Mouse (Mus musculus) ES-CJ7 (cell line): ENCODE measurements around the gene Rab3a.
A peak's percentile ranks its signal among the peaks of the same experiment; 100 is the strongest.

ENCODE experiments used
- DNase-seq: peaks from one replicate; pipeline ENCODE4 v3.0.0; 2011; ENCODE audit warnings: low read depth, low spot score

The Rab3a gene

DNA sequence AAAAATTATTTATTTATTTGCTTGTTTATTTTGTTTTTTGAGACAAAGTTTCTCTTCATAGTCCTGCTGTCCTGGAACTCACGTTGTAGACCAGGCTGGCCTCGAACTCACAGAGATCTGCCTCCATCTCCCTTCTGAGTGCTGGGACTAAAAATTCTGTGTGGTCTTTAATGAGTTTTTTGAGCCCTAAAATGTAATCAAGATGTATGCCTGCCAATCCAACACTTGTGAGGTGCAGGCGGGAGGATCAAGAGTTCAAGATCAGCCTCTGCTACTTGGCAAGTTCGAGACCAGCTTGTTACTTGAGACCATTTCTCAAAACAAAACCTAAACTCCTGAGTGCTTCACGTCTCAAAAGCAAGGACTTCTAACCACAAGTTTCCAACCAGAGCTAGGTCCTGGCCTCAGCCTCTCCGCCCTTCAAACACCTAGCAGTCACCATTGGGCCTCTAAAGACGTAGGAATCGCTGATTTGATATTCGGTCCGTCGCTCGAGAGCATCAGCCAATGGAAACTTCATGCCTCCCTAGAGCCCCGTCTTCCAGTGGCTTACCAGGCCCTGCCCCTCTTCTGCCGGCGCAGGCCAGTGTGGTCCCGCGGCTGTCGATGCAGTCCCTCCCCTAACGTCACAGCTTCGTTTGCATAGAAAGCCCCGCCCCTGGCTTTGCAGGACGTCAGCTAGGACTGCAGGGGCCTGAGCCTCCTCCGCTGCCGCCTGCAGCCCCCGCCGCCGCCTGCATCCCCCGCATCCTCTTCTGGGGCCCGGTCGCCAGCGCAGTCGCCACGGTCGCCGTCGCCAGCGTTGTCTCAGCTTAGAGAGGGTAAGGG, at the start of gene Rab3a:
TSS of gene Rab3a (plus strand) at position 637 of the 828 bp plus-strand sequence.
- peak; percentile 99 for DNase-seq

DNA sequence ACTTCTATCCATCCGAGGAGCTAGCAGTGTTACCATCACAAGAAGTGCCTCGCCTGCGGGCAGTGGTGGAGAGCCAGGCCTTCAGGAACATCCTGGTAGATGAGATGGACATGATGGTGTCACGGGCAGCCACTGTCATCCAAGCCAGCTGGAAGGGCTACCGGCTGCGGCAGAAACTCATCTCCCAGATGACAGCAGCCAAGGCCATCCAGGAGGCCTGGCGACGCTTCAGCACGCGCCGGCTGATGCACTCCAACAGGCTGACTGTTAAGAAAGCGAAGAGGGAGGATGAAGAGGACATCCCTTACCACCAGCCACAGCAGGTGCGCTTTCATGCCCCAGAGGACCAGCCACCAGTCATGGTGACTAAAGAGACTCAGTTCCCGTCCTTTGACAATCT, 46.2 kb upstream of the Rab3a start:
- no peak for DNase-seq

DNA sequence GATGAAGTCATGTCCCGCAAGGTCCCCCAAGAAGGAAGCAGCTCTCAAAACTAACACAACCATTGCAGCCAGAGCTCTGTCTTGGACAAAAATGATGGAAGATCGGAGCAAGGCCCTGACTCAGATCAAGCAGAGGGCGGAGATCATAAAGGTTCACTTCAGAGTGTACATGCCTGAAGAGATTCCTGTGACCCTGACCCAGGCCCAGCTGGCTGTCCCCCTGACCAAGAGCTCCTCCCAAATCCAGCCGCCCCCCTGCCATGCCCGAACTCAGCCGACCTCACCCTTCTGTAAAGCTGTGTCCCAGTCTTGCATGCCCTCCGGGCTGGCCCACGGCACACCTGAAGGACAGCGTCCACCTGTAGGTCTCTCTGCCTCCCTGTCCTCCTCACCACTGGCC, 44.7 kb upstream of the Rab3a start:
- no peak for DNase-seq

DNA sequence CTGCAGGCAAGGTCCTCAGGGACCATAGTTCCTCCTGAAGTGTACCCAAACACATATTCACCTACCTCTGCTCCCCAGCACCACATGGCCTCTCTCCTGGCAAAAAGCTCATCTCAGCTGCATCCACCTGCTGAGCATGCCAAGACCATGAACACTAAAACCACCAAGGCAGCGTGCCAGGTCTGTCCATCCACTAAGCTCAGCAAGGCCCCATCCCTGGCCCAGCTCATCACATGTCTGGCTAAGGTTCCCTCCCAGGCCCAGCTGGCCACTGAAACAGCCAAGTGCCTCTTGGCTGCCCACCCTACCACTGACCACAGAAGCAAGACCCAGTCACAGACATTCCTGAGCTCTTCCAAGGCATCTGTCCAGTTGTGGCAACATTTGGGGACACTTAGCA, 44.2 kb upstream of the Rab3a start:
- no peak for DNase-seq

DNA sequence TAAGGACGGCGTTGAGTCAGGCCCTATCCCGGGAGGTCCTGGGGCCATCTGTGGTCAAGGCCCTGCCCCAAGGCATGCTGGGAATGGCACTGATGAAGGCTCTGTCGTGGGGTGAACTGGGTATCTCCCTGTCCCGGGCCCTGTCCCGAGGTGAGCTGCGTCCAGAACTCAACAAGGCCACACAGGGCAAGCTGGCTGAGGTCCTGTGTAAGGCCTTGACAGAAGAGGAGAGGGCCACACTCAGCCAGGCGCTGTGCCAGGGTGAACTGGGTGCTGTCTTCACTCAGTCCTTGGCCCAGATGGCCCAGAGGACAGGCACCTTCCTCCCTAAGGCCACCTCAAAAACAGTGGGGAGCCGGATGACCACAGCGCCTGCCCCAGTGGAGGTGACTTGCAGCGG, 43.4 kb upstream of the Rab3a start:
- DNase-seq: no peak

DNA sequence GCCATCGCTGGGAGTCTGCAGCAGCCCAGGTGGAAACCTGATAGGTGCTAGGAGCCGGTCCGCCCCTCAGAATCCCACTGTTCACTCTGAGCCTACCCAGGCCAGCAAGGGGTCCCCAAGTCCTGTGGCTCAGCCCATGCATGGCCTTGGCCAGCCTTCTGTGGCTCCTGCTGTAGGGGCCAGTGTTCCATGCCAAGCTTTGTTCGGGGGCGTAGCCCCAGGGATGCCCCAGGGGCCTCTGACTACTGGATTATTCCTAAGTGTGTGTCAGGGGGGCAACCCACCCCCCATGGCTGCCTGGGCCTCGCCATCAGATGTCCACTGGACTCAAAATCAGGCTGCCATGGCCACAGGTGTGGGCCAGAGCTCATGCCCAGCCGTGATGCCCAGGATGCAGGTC, 40.5 kb upstream of the Rab3a start:
- no peak for DNase-seq

DNA sequence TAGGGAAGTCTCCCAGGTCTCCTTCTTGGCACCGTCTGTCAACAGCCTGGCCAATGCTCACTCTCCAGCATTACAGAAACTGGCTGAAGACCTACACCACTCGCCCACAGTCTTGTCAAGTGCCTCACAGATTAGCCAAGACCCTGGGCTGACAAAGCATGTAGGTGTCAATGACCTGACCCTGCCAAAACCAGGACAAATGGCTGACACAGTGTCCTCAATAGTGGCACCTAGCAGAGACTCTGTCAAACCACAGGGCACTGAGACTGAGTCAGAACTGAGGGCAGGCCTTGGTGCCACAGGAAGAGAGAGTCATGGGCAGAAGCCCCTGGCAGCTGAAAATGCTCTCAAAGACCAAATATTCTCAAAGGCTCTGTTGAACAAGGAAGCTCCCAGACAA, 39.4 kb upstream of the Rab3a start:
- DNase-seq: no peak

DNA sequence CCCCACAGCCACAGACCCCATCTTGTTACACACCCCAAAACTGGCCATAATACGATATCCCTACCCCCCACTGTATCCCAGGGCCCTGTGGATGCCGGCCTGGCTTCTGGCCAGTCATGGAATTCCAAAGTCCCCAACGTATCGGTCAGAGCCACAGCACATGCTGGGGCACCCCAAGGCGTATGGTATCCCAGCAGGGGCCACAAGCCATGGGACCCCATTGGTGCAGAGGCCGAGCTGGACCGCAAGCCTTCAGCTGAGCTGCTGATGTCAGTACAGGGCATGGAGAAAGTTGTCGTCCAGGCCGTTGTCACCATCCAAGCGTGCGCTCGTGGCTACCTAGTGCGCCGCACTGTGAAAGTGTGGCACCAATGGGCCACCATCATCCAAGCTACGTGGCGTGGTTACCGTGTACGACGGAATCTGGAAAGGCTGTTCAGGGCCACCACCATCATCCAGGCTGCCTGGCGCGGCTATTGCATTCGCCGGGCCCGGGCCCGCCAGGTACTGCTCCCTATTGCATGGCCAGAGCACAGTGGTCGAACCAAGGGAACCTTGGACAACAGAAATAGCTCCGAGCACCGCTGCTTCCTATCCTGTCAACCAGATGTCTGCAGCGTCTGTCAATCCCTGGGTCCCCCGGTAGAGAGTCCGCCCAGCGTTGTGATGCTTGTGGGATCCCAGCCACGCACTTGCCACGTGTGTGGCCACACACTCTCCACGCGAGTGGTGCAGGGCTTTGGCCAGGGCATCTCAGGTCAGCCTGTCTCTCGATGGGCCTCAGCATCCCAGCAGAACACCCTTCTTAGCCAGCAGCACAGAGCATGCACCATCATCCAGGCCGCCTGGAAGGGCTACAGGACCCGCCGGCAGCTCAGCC, 37.7 kb upstream of the Rab3a start:
- DNase-seq: peak; percentile 42

DNA sequence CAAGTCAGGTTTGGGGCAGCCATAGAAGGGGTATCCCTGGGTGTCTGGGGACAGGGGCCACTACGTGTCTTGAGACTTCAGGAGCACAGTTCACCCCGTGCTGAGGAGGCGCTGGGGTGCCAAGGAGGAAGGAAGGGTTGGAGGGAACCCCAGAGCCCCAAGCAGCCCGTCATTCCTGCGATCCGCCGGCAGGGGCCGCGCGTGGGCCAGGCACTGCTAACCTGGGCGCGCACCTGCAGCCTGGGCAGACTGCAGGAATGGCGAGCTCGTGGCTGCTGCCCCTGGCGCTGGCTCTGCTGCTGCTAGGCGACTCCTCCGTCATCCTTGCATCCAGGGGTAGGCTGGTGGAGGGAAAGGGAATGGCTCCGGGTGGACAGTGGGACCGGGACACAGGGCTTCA, 36.2 kb upstream of the Rab3a start, which contains the start of gene Gm3336:
TSS of gene Gm3336 (plus strand) at position 247 of the 400 bp plus-strand sequence.
- peak; percentile 77 for DNase-seq

DNA sequence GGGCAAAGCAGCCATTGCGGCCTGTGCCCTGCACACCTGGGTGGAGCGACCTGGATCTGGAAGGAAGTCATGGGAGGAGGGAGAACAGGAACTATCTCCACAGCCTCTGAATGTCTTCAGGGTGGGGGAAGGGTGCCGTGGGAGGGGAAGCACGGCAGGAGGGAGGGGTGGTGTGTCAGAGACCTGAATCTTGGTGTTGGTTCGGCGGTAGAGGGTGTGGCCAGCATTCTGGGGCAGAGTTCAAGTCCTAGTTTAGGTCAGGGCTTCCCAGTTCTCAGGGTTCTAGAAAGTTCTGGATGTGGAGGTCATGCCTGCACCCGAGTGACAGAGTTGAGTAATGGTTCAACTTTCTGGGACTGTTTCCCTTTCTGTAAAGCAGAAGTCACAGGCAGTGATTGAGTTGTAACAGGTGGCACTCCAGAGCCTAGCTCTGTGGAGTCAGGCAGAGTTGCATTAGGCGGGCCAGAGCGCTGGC, 34.6 kb upstream of the Rab3a start:
- peak; percentile 65 for DNase-seq

DNA sequence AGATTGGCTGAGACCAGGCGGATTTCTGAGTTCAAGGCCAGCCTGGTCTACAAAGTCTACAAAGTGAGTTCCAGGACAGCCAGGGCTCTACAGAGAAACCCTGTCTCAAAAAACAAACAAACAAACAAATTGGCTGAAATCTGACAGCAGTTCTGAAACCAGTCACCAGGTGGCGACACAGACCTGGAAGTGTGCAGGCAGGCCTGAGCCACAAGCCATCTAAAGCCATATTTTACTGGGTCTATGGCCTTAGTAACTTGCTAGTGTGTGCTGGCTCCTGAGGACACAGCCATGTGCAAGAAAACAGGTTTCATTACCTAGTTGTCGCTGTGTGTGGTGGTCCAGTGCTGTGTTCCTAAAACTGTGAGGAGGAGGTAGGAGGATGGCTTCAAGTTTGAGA, 33.7 kb upstream of the Rab3a start:
- DNase-seq: peak; percentile 88

DNA sequence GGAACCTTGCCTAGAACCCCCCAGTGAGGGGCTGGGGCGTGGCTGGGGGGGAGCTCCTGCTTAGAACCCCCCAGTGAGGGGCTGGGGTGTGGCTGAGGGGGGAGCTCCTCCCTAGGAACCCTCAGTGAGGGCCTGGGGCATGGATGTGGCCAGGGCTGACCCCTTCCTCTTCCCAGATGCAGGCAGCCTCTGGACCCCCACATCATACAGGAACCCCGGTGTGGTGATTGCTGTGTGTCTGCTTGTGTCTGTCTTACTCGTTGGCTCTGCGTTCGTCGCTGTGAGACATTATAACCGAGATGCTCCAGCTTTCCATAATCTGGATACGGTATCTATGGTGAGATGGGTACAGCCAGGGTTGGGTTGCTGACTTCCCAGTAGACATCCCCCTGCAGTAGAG, 32.9 kb upstream of the Rab3a start:
- DNase-seq: no peak

DNA sequence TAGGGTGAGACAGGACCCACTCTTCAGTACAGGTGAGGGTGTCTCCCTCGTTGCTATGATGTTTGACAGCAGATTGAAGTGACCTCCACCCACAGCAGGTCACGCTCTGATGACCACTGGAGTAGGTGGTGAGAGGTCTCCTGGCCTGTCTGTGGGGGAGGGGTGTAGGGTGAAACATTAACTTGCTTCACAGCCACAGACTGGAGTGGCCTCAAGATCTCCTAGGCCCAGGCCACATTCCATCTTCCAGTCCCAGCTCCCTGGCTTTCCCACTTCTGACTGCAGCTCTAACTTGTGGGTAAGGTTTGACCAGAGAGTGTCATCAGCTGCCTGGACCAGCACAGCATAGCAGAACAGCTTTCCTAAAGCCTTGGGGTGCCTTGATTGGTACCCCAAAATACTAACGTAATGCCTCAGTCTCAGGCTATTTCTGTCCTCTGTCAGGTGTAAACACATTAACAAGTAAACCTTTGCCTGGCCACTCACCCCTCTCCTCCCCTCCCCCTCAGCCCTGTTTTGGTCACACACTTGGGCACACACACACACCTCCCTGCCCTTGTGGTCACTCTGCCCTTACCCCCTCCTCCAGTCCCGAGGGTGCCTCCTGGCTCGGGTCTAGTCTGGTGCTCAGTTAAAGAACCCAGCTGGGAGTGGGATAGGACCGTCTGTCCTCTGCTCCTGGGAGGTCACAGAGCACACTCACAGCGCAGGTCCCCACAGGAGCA, 30.8 kb upstream of the Rab3a start, which contains the start of gene Pde4c:
TSS of gene Pde4c (plus strand) at position 235 of the 725 bp plus-strand sequence.
- no peak for DNase-seq

DNA sequence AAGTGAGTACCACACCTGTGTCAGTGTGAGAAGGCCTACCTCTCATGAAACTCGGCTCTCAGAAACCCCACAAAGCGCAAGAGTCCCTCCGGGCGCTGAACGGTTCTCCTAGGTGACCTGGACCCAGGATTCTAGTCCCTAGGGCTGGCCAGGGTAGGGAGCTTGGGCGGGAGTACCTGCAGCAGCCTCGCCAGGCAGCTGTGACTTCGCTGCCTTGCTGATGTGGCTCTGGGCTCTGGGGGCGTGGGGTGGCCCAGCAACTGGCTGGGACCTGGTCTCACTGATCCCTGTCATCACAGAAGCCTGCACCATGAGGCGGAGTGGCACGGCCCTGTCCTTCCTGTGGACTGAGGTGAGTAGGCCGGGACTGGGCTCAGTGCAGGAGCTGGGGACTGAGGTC, 30.3 kb upstream of the Rab3a start:
- DNase-seq: no peak

DNA sequence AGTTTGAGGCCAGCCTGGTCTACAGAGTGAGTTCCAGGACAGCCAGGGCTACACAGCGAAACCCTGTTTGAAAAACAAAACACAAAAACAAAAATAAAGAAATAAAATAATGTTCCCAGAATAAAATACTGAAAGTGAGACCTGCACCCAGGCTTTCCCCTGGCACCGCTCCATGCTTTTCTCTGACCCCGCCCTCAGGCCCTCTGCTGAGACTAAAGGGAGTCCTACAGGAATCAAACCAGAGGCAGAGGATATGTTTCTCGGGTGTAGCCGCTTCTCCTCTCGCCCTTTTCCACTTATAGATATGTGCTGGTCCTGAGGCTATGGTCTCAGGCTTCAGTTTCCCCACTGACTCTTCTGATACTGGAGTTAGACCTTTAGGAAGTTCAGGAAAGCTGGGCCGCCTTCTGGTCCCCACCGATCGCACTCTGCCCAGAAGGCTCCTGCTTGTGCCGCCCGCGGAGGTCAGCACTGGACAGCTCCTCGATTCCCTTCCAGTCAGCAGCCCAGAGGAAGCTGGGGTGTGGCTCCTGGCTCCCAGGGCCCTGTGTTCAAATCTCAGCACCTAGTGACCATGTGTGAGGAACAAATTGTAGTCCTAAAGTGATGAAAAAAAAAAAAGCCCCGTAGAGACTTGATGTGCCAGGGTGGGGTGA, 28.6 kb upstream of the Rab3a start:
- peak; percentile 50 for DNase-seq

DNA sequence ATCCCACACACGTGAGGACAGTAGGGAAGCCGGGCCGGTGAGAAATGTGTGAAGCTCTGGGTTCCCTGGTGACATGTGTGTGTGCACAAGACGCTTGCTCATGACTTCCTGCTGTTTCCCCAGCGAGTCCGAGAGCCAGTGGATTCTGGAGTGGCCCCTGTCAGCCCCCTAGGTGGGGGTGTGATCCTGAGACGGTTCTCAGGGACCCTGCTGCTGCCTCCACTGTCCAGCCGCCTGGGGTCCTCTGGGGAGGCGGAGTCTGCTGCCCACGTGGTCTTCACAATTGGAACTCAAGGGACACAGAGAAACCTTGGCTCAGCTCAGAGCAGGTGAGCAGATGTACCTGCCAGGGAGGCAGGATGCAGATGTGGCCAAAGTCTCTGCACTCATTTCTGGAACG, 27.8 kb upstream of the Rab3a start:
- no peak for DNase-seq

DNA sequence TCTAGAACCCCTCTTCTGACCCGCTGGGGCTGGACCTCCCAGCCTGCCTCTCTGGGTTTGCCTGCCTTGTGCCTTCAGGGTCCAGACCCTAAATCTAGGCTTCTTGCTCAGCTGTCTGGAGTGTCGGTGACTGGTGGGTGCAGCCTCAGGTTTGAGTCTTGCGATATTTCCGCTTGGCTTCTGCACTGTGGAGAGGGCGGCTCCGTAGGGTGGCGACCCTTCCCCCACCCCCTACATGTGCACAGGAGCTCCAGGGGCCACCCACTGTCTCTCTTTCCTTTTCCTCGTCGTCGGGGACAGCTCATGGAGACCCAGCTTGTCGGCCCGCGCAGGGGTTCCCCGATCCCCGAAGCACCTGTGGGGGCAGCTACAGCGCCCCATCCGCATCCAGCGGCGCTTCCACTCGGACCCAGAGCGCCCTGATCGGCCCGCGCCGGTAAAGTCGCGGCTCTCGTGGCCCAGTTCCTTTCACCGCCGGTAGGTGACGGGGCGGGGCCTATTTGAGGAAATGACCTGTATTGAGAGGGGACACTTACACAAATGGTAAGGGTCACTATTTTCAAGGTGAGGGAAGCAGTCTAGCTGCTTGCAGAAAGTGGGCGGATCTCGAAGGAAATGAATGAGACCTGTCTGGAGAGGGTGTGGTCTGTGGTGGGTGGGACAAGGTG, 24.5 kb upstream of the Rab3a start:
- DNase-seq: peak; percentile 94

DNA sequence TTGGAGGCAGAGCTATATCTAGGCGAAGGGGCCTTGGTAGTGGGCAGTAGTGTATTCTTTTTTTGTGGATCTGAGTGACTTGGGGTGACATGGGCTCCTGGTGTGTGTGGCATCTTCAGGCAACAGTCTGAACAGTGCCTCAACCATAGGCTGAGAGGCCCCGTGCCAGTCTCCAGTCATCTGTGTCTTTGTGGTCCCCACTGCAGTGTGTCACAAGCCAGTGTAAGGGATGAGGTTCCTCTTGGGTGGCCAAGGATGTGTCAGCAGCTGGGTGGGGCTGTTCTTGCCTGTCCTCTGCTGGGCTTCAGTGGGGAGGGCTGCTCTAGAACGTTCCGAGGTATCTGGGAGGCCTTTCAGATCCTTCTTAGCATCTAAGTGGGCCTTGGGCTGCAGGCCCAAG, 23.5 kb upstream of the Rab3a start:
- DNase-seq: no peak

DNA sequence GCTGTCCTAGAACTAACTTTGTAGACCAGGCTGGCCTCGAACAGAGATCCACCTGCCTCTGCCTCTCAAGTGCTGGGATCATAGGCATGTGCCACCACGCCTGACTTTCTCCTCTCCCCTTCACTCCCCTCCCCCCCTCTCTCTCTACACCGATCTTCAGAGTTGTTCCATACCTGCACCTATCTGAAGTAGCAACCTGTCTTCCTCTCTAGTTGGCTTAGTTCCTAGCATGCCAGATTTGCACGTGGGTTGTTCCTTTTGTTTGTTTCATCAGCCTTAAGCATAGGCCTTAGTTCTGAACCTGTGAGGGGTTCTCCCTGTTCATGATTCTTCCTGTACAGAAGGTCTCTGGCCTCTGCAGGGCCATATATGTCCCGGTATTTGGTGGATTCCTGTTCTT, 16.8 kb upstream of the Rab3a start:
- no peak for DNase-seq

DNA sequence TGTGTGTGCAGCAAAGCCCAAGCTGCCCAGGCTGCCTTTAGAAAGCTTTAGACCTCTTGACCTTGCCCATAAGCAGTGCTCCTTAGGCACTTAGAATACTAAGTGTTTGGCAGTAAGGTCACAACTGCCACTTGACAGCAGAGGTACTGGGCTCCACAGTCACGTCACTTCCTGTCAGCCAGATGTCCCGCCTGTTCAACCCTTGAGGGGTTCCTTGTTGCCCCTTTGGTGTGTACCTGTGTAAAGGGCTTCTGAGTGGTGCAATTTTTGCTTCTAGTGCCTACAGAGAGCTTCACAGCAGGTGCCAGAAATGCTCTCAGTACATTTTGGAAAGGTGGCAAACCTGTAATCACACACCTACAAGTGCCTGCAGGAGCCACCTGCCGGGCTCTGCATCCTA, 16.3 kb upstream of the Rab3a start:
- no peak for DNase-seq

DNA sequence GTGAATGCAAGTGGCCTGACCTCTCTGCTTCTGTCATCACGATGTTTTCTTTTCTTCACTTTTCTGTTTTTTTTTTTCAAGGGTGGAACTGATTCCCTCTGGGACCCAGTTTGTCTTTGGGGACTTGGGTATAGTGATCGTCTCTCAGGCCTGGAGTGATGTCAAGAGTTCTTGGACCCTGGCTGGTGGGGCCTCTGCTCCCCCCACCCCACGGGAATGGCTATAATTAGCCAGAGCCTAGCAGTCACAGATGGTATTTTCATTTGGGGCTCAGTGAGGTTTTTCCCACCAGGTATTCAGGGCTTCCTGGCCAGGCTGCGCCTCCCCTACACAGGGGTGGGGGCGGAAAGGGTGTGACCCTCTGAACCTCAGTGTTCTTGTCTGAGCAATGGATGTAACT, 12.8 kb upstream of the Rab3a start:
- no peak for DNase-seq
